Mouse (Mus musculus): Measurements from ENCODE around the gene Cand2.

DNA sequence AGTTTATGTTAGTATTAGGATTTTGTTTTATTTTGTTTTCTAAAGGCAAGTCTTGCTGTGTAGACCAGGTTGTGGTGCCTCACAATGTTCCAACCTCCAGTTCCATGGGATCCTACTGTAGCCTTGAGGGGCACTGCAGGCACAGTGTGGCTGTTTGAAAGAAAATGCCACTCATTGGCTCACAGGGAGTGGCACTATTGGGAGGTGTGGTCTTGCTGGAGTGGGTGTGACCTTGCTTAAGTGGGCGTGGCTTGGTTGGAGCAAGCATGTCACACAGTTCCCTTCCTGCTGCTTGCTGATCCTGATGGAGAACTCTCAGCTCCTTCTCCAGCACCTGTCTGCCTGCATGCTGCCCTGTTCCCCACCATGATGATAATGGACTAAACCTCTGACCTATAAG lies 30.8 kb upstream of the Cand2 start:
- TF ChIP-seq MAFK (IDR thresholded peaks at IDR 0.05; ENCODE audit: insufficient read depth, low read depth, low read length) (no peak), HCFC1 (IDR thresholded peaks at IDR 0.05; ENCODE audit: borderline replicate concordance, insufficient read depth, low read length) (no peak), ZC3H11A (IDR thresholded peaks at IDR 0.05; ENCODE audit: borderline replicate concordance, low read depth, low read length) (no peak), ZNF384 (IDR thresholded peaks at IDR 0.05; ENCODE audit: low read depth, low read length) (no peak)
